Mouse (Mus musculus): ENCODE measurements at regions not wholly inside any gene's neighbourhood (a gene's known extent, or its start where the extent isn't known, plus 50 kb on each side); places are given as distances from the start of the nearest gene placed in this dataset.

DNA sequence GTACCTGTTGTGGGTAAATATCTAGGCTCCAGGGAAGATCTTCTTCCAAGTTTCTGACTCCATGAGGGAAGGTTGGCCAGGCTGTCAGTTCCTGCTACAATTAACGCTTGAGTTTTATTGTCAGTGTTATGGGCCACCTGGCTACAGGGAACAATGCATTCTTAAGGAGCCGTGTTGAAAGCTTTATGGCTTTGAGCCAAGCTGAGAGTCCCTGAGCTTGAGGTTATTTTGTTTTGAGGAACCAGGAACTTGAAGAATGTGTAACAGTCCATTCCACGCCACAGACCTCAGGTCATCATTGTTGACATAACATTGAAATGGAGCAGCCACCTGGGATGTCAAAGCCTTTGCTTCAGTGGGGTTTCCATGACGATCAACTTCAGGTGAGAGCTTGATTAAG is 71.6 kb upstream of the Lhx8 start:
- Histone ChIP-seq H3K4me1 (ENCODE audit: control insufficient read depth, insufficient read depth, low read length) (no peaks in the 10 kb centered on the region), H3K4me3 (ENCODE audit: insufficient read depth, low read length) (no peak overlapping the region), H3K27ac (ENCODE audit: insufficient read depth, low read depth, low read length) (no peak overlapping the region)
- TF ChIP-seq CTCF (IDR thresholded peaks at IDR 0.05; ENCODE audit: low read depth, low read length) = no peak
- TF ChIP-seq POLR2A (IDR thresholded peaks at IDR 0.05; ENCODE audit: borderline replicate concordance, low read depth, low read length) = no peak

DNA sequence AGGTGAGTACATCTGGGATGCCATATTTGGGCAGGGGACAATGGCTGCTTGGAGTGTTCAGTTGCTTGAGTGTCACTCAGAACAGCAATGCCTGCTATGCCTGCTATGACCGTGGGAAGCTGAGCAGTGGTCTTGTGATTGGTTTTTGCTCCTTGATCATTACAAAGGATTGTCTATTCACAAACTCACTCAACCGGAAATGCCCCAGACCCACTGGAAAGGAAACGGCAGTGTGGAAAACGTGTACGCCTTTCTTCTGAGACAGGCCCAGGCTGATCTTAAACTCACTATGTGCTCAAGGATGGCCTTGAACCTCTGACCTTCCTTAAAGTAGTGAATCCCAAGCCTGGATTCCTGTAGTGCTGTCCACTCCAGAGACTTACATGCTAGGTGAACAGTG is 63.2 kb upstream of the Lhx8 start:
- no peak overlapping the region for H3K4me3 ChIP-seq (ENCODE audit: insufficient read depth, low read length)
- peaks cover 2% of the 10 kb centered on the region; the same call in 1 of the 2 replicates for H3K4me1 ChIP-seq (ENCODE audit: control insufficient read depth, insufficient read depth, low read length)
- H3K27ac ChIP-seq (ENCODE audit: insufficient read depth, low read depth, low read length) = no peak overlapping the region
- TF ChIP-seq CTCF (IDR thresholded peaks at IDR 0.05; ENCODE audit: low read depth, low read length) = no peak

DNA sequence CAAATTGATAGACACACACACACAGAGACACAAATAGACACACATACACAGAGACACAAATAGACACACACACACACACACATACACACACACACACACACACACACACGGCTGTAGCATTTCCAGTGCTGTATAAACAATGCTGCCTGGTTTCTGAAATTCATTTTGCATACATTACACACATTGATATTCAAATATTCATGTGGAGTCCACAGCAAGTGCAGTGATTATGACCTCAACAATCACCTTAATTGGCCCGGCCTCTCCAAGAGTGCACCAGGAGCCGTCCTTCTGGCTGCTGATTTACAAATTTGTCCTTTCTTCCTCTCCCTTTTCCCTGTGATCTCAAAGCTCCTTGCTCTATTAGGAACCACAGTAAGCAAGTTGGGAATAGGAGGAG is 61.2 kb upstream of the Lhx8 start:
- TF ChIP-seq CTCF (IDR thresholded peaks at IDR 0.05; ENCODE audit: low read depth, low read length) (no peak), POLR2A (IDR thresholded peaks at IDR 0.05; ENCODE audit: borderline replicate concordance, low read depth, low read length) (no peak)
- no peak overlapping the region for H3K27ac ChIP-seq (ENCODE audit: insufficient read depth, low read depth, low read length)
- H3K4me1 ChIP-seq (ENCODE audit: control insufficient read depth, insufficient read depth, low read length) = peaks cover under 1% of the 10 kb centered on the region; the same call in 1 of the 2 replicates
- H3K4me3 ChIP-seq (ENCODE audit: insufficient read depth, low read length) = no peak overlapping the region

DNA sequence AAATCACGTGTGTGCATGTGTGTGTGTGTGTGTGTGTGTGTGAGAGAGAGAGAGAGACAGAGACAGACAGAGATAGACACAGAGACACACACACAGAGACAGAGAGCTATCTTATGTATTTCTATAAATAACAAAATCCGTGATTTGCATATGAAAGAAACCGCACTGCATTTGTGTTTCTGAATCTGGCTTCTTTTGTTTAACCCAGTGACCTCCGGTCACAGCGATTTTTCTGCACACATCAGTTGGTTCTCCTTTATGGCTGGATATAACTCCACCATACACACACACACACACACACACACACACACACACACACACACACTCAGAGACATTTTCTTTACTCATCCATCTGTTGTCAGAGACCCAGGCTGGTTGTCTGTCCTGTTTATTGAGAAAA is 58.2 kb upstream of the Lhx8 start:
- no peaks in the 10 kb centered on the region for H3K4me1 ChIP-seq (ENCODE audit: control insufficient read depth, insufficient read depth, low read length)
- no peak overlapping the region for H3K27ac ChIP-seq (ENCODE audit: insufficient read depth, low read depth, low read length)
- TF ChIP-seq POLR2A (IDR thresholded peaks at IDR 0.05; ENCODE audit: borderline replicate concordance, low read depth, low read length) (no peak), CTCF (IDR thresholded peaks at IDR 0.05; ENCODE audit: low read depth, low read length) (no peak)
- H3K4me3 ChIP-seq (ENCODE audit: insufficient read depth, low read length) = no peak overlapping the region

DNA sequence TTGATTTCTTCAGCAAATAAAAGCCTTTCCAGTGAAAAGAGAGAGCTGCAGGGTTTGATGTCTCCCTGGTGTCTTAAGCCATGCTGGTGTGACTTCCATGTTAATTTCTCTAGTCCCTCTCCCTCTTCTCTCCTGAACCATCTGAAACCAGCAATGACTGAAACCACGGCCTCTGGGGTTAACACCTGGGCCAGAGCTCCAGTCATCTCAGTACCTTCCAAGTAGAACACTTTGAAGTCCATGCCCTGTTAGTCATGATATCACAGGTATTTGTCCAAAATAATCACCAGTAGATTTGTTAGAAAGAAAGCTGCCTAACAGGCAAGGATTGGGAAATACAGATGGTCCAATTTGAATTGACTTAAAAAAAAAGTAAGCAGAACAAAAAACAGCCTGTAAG is 56.8 kb upstream of the Lhx8 start:
- Histone ChIP-seq H3K4me3 (ENCODE audit: insufficient read depth, low read length) (no peak overlapping the region), H3K27ac (ENCODE audit: insufficient read depth, low read depth, low read length) (no peak overlapping the region), H3K4me1 (ENCODE audit: control insufficient read depth, insufficient read depth, low read length) (no peaks in the 10 kb centered on the region)
- TF ChIP-seq POLR2A (IDR thresholded peaks at IDR 0.05; ENCODE audit: borderline replicate concordance, low read depth, low read length) (no peak), CTCF (IDR thresholded peaks at IDR 0.05; ENCODE audit: low read depth, low read length) (no peak)

DNA sequence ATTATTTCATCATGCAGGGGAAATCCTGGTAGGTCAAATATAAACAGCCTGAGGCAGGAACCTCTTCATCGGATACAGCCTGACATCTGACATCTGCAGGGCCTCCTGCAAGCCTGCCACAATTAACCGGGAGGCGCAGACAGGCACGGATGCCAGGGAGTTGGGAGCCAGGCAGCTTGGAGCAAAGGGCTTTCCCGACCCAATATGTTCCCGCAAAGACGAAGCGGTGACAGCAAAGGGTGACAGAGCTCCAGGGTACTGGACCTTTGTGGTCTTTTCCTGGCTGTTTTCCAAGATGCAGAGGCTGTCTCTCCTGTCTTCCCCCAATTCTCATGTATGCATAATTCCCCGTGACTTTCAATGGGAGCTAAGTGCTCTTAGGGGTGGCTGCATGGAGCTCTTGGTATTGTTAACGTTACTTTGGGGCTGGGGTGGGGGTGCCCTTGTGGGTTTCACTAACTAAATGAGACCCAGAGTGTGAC is 55.4 kb upstream of the Lhx8 start:
- Histone ChIP-seq H3K4me1 (ENCODE audit: control insufficient read depth, insufficient read depth, low read length) (peaks cover 2% of the 10 kb centered on the region; the same call in 1 of the 2 replicates), H3K4me3 (ENCODE audit: insufficient read depth, low read length) (no peak overlapping the region), H3K27ac (ENCODE audit: insufficient read depth, low read depth, low read length) (no peak overlapping the region)
- TF ChIP-seq CTCF (IDR thresholded peaks at IDR 0.05; ENCODE audit: low read depth, low read length) = no peak
- no peak for TF ChIP-seq POLR2A (IDR thresholded peaks at IDR 0.05; ENCODE audit: borderline replicate concordance, low read depth, low read length)

DNA sequence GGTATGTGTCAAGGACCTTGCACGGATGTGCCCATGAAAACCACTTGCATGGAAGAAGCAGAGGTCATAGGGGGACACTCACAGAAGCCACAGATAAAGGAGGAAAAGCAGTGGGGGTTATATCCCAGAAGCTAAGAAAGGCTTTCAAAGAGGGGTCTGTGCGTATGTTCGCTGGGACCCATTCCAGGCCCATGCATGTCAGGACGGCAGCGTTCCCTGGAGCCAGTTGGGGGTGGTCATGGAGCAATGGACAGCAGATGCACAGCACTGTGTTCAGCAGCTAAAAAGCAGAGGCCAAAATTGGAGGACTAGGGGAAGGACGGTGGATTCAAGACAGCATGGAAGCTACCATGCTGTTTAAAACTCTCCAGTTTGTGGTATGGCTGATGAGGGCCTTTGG is 52.4 kb upstream of the Lhx8 start:
- peaks cover 2% of the 10 kb centered on the region; the same call in 1 of the 2 replicates for H3K4me1 ChIP-seq (ENCODE audit: control insufficient read depth, insufficient read depth, low read length)

DNA sequence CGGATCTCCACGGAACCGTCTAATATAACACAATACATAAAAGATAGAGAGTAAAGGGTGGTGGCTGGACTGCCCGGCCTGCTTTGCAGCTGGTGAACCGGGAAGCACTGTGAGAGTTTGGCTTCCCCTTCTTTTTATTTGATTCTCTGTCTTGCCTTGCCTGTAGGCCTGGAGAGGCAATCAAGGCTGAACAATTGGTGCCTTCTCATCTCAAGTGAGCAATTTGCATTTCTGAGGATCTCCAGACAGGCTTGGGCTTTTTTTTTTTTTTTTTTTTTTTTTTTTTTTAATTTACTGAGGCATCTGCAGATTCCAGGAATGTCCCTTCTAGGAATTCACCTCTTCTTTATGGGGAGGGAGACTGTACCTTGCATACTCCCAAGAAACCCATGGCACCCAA is 51.1 kb upstream of the Lhx8 start:
- Histone ChIP-seq H3K4me1 (ENCODE audit: control insufficient read depth, insufficient read depth, low read length) (peaks cover 2% of the 10 kb centered on the region; the same call in 1 of the 2 replicates), H3K27ac (ENCODE audit: insufficient read depth, low read depth, low read length) (no peak overlapping the region), H3K4me3 (ENCODE audit: insufficient read depth, low read length) (no peak overlapping the region)
- TF ChIP-seq CTCF (IDR thresholded peaks at IDR 0.05; ENCODE audit: low read depth, low read length) (no peak), POLR2A (IDR thresholded peaks at IDR 0.05; ENCODE audit: borderline replicate concordance, low read depth, low read length) (no peak)

More for the DNA sequence above, 52.4 kb upstream of the Lhx8 start:
- no peak overlapping the region for H3K4me3 ChIP-seq (ENCODE audit: insufficient read depth, low read length)
- H3K27ac ChIP-seq (ENCODE audit: insufficient read depth, low read depth, low read length) = no peak overlapping the region
- TF ChIP-seq POLR2A (IDR thresholded peaks at IDR 0.05; ENCODE audit: borderline replicate concordance, low read depth, low read length) (no peak), CTCF (IDR thresholded peaks at IDR 0.05; ENCODE audit: low read depth, low read length) (no peak)
